Mouse (Mus musculus): Measurements from ENCODE around the gene Dxo.
A peak's percentile ranks its signal among the peaks of the same experiment; 100 is the strongest.
"Not testable (repeated sequence)": the region's sequence is repeated elsewhere in the genome, so short reads cannot be mapped to it uniquely, and the experiment has no call there.

Dxo gene

GRCm38 (mm10) chr17:34836856-34837221 lies at the start of gene Dxo, which contains the start of gene Stk19:
Gene Dxo (plus strand): TSS chr17:34837019.
Gene Stk19 (minus strand): TSS chr17:34836945.
- DNase-seq (ENCODE audit: low spot score), result peak; percentile 97

GRCm38 (mm10) chr17:34795016-34795415 lies 41.8 kb upstream of the Dxo start:
- DNase-seq (ENCODE audit: low spot score), result peak; percentile 30

GRCm38 (mm10) chr17:34795633-34796032 lies 41.2 kb upstream of the Dxo start:
- peak; percentile 83 for DNase-seq (ENCODE audit: low spot score)

GRCm38 (mm10) chr17:34796311-34797140 lies 40.3 kb upstream of the Dxo start:
- peak; percentile 39 for DNase-seq (ENCODE audit: low spot score)

GRCm38 (mm10) chr17:34797211-34797995 lies 39.4 kb upstream of the Dxo start:
- peak; percentile 30 for DNase-seq (ENCODE audit: low spot score)

GRCm38 (mm10) chr17:34798071-34798470 lies 38.7 kb upstream of the Dxo start:
- DNase-seq (ENCODE audit: low spot score), result not testable (repeated sequence)

- peak; percentile 33 for DNase-seq (ENCODE audit: low spot score)
Measured at GRCm38 (mm10) chr17:34798866-34799530, 37.8 kb upstream of the Dxo start.

- peak; percentile 33 for DNase-seq (ENCODE audit: low spot score)
Measured at GRCm38 (mm10) chr17:34799531-34799925, 37.3 kb upstream of the Dxo start.

GRCm38 (mm10) chr17:34800781-34801305 lies 36.0 kb upstream of the Dxo start:
- peak; percentile 30 for DNase-seq (ENCODE audit: low spot score)

- DNase-seq (ENCODE audit: low spot score), result not testable (repeated sequence)
Measured at GRCm38 (mm10) chr17:34802756-34803155, 34.1 kb upstream of the Dxo start.

- peak; percentile 35 for DNase-seq (ENCODE audit: low spot score)
Measured at GRCm38 (mm10) chr17:34803367-34803766, 33.5 kb upstream of the Dxo start.

GRCm38 (mm10) chr17:34804301-34804700 lies 32.5 kb upstream of the Dxo start, which contains the start of gene Cyp21a1:
Gene Cyp21a1 (minus strand): TSS chr17:34804561.
- not testable (repeated sequence) for DNase-seq (ENCODE audit: low spot score)

GRCm38 (mm10) chr17:34804871-34805562 lies 31.8 kb upstream of the Dxo start:
- peak; percentile 53 for DNase-seq (ENCODE audit: low spot score)

- DNase-seq (ENCODE audit: low spot score), result no peak
Measured at GRCm38 (mm10) chr17:34807176-34807575, 29.6 kb upstream of the Dxo start.

- DNase-seq (ENCODE audit: low spot score), result peak; percentile 34
Measured at GRCm38 (mm10) chr17:34808599-34809205, 28.1 kb upstream of the Dxo start.

- DNase-seq (ENCODE audit: low spot score), result peak; percentile 31
Measured at GRCm38 (mm10) chr17:34810411-34810810, 26.4 kb upstream of the Dxo start.

- not testable (repeated sequence) for DNase-seq (ENCODE audit: low spot score)
Measured at GRCm38 (mm10) chr17:34810811-34811210, 26.0 kb upstream of the Dxo start.

- no peak for DNase-seq (ENCODE audit: low spot score)
Measured at GRCm38 (mm10) chr17:34811275-34811674, 25.5 kb upstream of the Dxo start.

- DNase-seq (ENCODE audit: low spot score), result peak; percentile 74
Measured at GRCm38 (mm10) chr17:34813747-34814146, 23.1 kb upstream of the Dxo start.

GRCm38 (mm10) chr17:34814818-34815370 lies 21.9 kb upstream of the Dxo start:
- DNase-seq (ENCODE audit: low spot score), result no peak

- not testable (repeated sequence) for DNase-seq (ENCODE audit: low spot score)
Measured at GRCm38 (mm10) chr17:34830776-34831175, 6.0 kb upstream of the Dxo start.
